Mouse (Mus musculus) hindbrain, embryonic 15.5 days (tissue): ENCODE measurements at regions not wholly inside any gene's neighbourhood (a gene's known extent, or its start where the extent isn't known, plus 50 kb on each side); places are given as distances from the start of the nearest gene placed in this dataset.
A peak's percentile ranks its signal among the peaks of the same experiment; 100 is the strongest.

Source experiments
- ATAC-seq: fragments of 200-750 bp; cut with Nextera tagmentation; 2 replicates; pipeline ENCODE4 v1.8.0; 2017; ENCODE audit warnings: low read depth, moderate number of reproducible peaks, moderate TSS enrichment; ENCODE audit not compliant: low FRiP score
- H3K27ac ChIP-seq: fragments of 300-500 bp; sonication (generic); replicated peaks from 2 replicates; pipeline ENCODE4 v1.5.1; 2015; ENCODE audit warnings: mild to moderate bottlenecking, inconsistent platforms
- H3K27me3 ChIP-seq: fragments of 300-500 bp; sonication (generic); 2 replicates; pipeline ENCODE4 v1.6.1; 2015; ENCODE audit warnings: control low read depth, inconsistent platforms
- H3K36me3 ChIP-seq: fragments of 300-500 bp; sonication (generic); 2 replicates; pipeline ENCODE4 v1.6.1; 2015; ENCODE audit warnings: control low read depth, inconsistent platforms
- H3K4me1 ChIP-seq: fragments of 300-500 bp; sonication (generic); replicated peaks from 2 replicates; pipeline ENCODE4 v1.6.1; 2015; ENCODE audit warnings: control low read depth, inconsistent platforms
- H3K4me2 ChIP-seq: fragments of 300-500 bp; sonication (generic); 2 replicates; pipeline ENCODE4 v1.6.1; 2015; ENCODE audit warnings: moderate library complexity, mild to moderate bottlenecking, inconsistent platforms
- H3K4me3 ChIP-seq: fragments of 300-500 bp; sonication (generic); 2 replicates; pipeline ENCODE4 v1.5.1; 2015; ENCODE audit warnings: mild to moderate bottlenecking, inconsistent platforms
- H3K9ac ChIP-seq: fragments of 300-500 bp; sonication (generic); 2 replicates; pipeline ENCODE4 v1.6.1; 2015; ENCODE audit warnings: inconsistent platforms
- H3K9me3 ChIP-seq: fragments of 300-500 bp; sonication (generic); 2 replicates; pipeline ENCODE4 v1.6.1; 2016; ENCODE audit warnings: control low read depth, inconsistent platforms
- WGBS: fragments of 180-500 bp; shearing (Covaris S2); methylation state at CpG from one replicate; pipeline ENCODE4 v1.1.7; 2015; 5-methylcytosine and 5-hydroxymethylcytosine counted together

- no peak overlapping the region for H3K27ac ChIP-seq
- no peaks in the 10 kb centered on the region for H3K4me1 ChIP-seq
- H3K27me3 ChIP-seq = no peaks in the 10 kb centered on the region
- ATAC-seq = no peak
- H3K9ac ChIP-seq = no peak overlapping the region
- no peaks in the 10 kb centered on the region for H3K9me3 ChIP-seq
- 83% methylated on average over 2 of the region's 2 CpGs for WGBS
- H3K4me3 ChIP-seq = no peak overlapping the region
- H3K36me3 ChIP-seq = no peaks in the 10 kb centered on the region
- H3K4me2 ChIP-seq = no peak overlapping the region
Measured at GRCm38 (mm10) chr15:65532241-65532640, 517.5 kb upstream of the Gm21961 start.

GRCm38 (mm10) chr15:65502656-65503055, 488.0 kb upstream of the Gm21961 start:
- Histone ChIP-seq H3K27ac (no peak overlapping the region), H3K36me3 (no peaks in the 10 kb centered on the region), H3K4me2 (no peak overlapping the region), H3K9ac (no peak overlapping the region), H3K4me1 (no peaks in the 10 kb centered on the region), H3K4me3 (no peak overlapping the region), H3K9me3 (no peaks in the 10 kb centered on the region), H3K27me3 (no peaks in the 10 kb centered on the region)
- no peak for ATAC-seq
- 92% methylated on average over 1 of the region's 1 CpGs for WGBS

GRCm38 (mm10) chr15:65478940-65479339, 464.2 kb upstream of the Gm21961 start:
- H3K36me3 ChIP-seq = no peaks in the 10 kb centered on the region
- H3K9ac ChIP-seq = no peak overlapping the region
- H3K27me3 ChIP-seq = no peaks in the 10 kb centered on the region
- no peak overlapping the region for H3K4me3 ChIP-seq
- WGBS = 61% methylated on average over 3 of the region's 3 CpGs
- no peak overlapping the region for H3K4me2 ChIP-seq
- H3K27ac ChIP-seq = no peak overlapping the region
- no peaks in the 10 kb centered on the region for H3K4me1 ChIP-seq
- H3K9me3 ChIP-seq = no peaks in the 10 kb centered on the region
- no peak for ATAC-seq

GRCm38 (mm10) chr15:65455203-65455816, 440.6 kb upstream of the Gm21961 start:
- WGBS = 25% methylated on average over 2 of the region's 2 CpGs

GRCm38 (mm10) chr15:65452258-65453028, 437.7 kb upstream of the Gm21961 start:
- H3K4me2 ChIP-seq = no peak overlapping the region
- ATAC-seq = 0 out of 2 replicates have a peak, but pooled peaks have one; percentile 23
- 67% methylated on average over 4 of the region's 4 CpGs for WGBS
- H3K27ac ChIP-seq = no peak overlapping the region
- H3K4me1 ChIP-seq = no peaks in the 10 kb centered on the region
- H3K36me3 ChIP-seq = no peaks in the 10 kb centered on the region
- no peaks in the 10 kb centered on the region for H3K9me3 ChIP-seq
- no peak overlapping the region for H3K4me3 ChIP-seq
- H3K9ac ChIP-seq = no peak overlapping the region
- no peaks in the 10 kb centered on the region for H3K27me3 ChIP-seq

More at GRCm38 (mm10) chr15:65455203-65455816, 440.6 kb upstream of the Gm21961 start:
- Histone ChIP-seq H3K9me3 (no peaks in the 10 kb centered on the region), H3K4me1 (no peaks in the 10 kb centered on the region), H3K4me2 (no peak overlapping the region), H3K36me3 (no peaks in the 10 kb centered on the region), H3K4me3 (no peak overlapping the region), H3K27ac (no peak overlapping the region), H3K9ac (no peak overlapping the region), H3K27me3 (no peaks in the 10 kb centered on the region)
- 0 out of 2 replicates have a peak, but pooled peaks have one; percentile 42 for ATAC-seq

DNA sequence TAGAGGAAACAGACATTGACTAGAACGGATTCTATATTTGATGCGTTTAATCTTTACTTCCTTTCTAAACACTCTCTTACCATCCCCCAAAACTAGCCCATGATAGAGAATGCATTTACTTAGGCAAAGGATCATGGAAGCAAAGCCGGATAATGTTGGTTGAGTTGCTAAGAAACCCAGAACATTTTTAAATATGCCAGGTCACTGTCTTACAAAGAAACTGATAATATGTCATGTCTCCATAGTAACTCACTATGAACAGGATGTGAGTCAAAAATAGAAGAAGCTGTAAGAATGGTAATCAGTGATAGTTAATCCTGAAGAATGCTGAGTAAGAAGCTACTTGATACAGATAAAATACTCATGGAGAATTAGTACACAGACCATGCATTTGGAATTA, 405.0 kb upstream of the Gm21961 start:
- no peaks in the 10 kb centered on the region for H3K36me3 ChIP-seq
- H3K9ac ChIP-seq = no peak overlapping the region
- H3K9me3 ChIP-seq = no peaks in the 10 kb centered on the region
- no peaks in the 10 kb centered on the region for H3K4me1 ChIP-seq
- H3K4me2 ChIP-seq = no peak overlapping the region
- H3K27me3 ChIP-seq = no peaks in the 10 kb centered on the region
- ATAC-seq = no peak
- 82% methylated on average over 3 of the region's 3 CpGs for WGBS
- H3K27ac ChIP-seq = no peak overlapping the region
- no peak overlapping the region for H3K4me3 ChIP-seq
